Mouse (Mus musculus) kidney, adult 9 months (tissue): Measurements from ENCODE around the gene Mcpt4.
"Not testable (repeated sequence)": the region's sequence is repeated elsewhere in the genome, so short reads cannot be mapped to it uniquely, and the experiment has no call there.

Experiments
- DNase-seq: peaks from one replicate; pipeline ENCODE4 v3.0.0; 2022

Mcpt4 gene

DNA sequence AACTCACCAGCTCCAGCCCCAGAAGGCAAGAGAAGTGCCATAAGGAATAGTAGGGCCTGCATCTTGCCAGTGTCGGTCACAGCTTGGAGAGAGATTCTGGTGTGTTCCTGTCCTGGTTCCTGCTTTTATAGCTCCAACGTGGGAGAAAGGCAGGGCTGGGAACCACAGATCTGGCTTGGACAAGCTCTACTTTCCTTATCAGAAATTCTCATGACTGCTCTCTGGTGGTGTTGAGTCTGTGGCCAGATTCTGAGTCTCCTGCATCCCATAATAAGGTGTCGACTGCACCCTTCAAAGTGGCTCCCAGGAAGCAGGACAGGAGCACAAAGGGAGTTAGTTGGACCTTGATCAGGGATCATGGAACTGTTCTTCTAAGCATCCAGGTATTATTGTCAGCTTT lies at the start of gene Mcpt4:
Gene Mcpt4, minus strand, starts transcription at position 101 of the 400 bp plus-strand sequence.
- DNase-seq: not testable (repeated sequence)

- no peak for DNase-seq
Observed at GRCm38 (mm10) chr14:56105447-56106180, 43.5 kb upstream of the Mcpt4 start.

GRCm38 (mm10) chr14:56105016-56105415 lies 42.9 kb upstream of the Mcpt4 start:
- DNase-seq: peak; percentile 28

DNA sequence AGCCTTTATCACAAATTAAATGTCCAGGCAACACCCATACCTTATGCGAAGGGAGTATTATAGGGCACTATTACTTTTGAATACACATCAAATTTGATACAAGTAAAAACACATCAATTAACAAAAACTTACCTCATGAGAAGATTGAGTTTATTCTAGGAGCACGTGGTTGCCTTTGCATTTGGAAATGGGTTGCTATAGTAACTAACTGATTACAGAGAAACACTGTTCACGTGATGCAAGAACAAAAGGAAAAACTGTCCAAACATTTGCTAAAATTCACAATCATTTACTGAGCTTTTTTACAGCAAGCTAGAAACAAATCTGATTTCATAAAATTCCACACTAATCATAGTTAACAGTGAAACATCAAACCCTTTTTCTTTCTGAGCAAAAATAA lies 41.3 kb upstream of the Mcpt4 start:
- DNase-seq: no peak

DNA sequence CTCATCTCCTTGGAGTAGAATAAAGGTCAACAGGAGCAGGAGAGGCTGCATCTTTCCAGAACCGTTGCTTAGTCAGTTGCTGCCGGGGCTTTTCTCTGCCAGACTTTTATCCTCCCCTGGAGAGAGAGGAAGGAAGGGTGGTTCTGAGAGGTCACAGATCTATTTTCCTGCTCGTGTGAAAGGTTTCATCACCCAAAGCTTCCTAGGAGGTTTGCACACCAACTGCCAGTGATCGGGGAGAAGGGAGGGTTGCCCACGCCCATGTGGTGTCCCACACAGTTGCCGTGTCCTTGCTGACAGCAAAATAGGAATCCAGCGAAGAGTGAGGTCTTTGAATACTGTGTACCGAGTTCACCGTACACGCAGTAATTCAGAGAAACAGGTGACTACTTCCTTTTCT lies 40.3 kb upstream of the Mcpt4 start, which contains the start of gene Ctsg:
Gene Ctsg, minus strand, starts transcription at position 189 of the 400 bp plus-strand sequence.
- no peak for DNase-seq

GRCm38 (mm10) chr14:56098940-56099339 lies 36.8 kb upstream of the Mcpt4 start:
- peak; percentile 18 for DNase-seq

GRCm38 (mm10) chr14:56097597-56097996 lies 35.5 kb upstream of the Mcpt4 start:
- no peak for DNase-seq

DNA sequence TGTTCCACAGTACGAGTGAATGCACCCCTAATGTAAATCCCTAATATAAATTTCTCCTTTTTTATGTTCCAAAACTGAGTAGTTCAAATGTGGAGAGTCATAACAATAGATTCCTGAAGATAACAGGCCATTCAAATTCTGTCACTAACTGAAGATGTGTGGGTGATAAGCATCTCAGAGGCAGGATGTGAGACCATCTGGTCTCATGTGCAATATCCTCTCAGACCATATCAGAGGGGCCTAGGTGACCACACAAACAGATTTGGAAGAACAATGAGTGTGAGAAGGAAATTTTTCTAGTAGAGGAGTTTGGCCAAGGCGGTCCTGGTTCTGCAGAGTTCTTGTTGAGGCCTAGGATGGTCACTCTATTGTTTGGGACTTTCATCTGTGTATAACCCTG lies 31.2 kb upstream of the Mcpt4 start:
- DNase-seq: no peak

DNA sequence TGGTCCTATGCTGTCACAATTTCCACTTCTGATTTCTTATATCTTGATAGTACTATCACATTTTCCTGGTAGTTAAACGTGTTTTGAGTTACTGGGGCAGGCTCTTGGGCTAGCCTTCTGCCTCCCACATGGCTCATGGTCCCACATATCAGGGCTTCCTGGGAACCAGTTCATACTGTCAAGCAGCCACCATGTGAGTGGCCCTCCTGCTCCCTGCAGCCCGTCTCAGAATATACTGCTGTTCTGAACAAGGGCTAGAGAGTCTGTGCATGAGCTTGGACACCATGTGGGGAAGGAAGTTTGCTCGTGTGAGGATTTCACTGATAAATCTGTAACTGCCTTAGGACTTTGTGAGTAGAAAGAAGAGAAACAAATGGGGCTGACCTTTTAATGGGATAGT lies 24.6 kb upstream of the Mcpt4 start:
- DNase-seq: no peak

DNA sequence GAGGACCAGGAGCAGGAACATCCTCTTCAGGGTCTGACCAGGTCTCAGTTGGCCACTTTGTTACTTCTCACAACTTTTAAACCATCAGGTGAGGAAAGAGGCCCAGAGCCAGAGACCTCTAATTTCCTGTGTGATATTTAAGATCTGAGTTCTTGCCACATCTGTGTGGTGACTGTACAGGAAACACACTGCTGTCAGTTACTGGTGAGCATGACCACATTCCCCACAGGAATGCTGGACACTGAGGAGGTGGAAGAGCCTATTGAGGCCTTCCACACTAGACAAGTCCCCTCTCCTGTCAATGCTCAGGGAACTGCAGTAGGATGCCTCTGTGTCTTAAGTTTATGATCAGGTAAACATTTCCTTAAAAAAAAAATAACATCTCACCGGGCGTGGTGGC lies 23.1 kb upstream of the Mcpt4 start, which contains the start of gene Mcpt8:
Gene Mcpt8, minus strand, starts transcription at position 107 of the 400 bp plus-strand sequence.
- no peak for DNase-seq

GRCm38 (mm10) chr14:56082016-56082415 lies 19.9 kb upstream of the Mcpt4 start:
- no peak for DNase-seq

- no peak for DNase-seq
Observed at GRCm38 (mm10) chr14:56057722-56058121, 4.4 kb downstream of the Mcpt4 start.

GRCm38 (mm10) chr14:56055408-56055807 lies 6.7 kb downstream of the Mcpt4 start:
- no peak for DNase-seq

DNA sequence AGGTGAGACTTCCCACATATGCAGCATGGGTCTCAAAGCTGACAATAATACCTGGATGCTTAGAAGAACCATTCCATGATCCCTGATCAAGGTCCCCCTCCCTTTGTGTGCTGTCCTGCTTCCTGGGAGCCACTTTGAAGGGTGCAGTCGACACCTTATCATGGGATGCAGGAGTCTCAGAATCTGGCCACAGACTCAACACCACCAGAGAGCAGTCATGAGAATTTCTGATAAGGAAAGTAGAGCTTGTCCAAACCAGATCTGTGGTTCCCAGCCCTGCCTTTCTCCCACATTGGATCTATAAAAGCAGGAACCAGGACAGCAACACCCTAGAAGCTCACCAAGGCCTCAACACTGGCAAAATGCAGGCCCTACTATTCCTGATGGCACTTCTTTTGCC lies 20.3 kb downstream of the Mcpt4 start, which contains the start of gene Mcpt2:
Gene Mcpt2, plus strand, starts transcription at position 250 of the 400 bp plus-strand sequence.
- DNase-seq: not testable (repeated sequence)

- DNase-seq: no peak
Observed at GRCm38 (mm10) chr14:56034433-56034832, 27.7 kb downstream of the Mcpt4 start.

- DNase-seq: not testable (repeated sequence)
Observed at GRCm38 (mm10) chr14:56030395-56030794, 31.7 kb downstream of the Mcpt4 start, which contains the start of gene Mcpt9. TSS of gene Mcpt9 (minus strand) at chr14:56030495.

GRCm38 (mm10) chr14:56021305-56021704 lies 40.8 kb downstream of the Mcpt4 start:
- DNase-seq: not testable (repeated sequence)

GRCm38 (mm10) chr14:56019446-56019845 lies 42.7 kb downstream of the Mcpt4 start:
- no peak for DNase-seq

GRCm38 (mm10) chr14:56017671-56018070 lies 44.4 kb downstream of the Mcpt4 start, which contains the start of gene Mcpt1:
TSS of gene Mcpt1 (plus strand) at chr14:56017971.
- not testable (repeated sequence) for DNase-seq

GRCm38 (mm10) chr14:56013924-56014323 lies 48.2 kb downstream of the Mcpt4 start:
- no peak for DNase-seq

- no peak for DNase-seq
Observed at GRCm38 (mm10) chr14:56013147-56013546, 49.0 kb downstream of the Mcpt4 start.
